Mouse (Mus musculus) adrenal gland, adult 2 months (tissue): ENCODE measurements around the gene Kif6. TPM values are rescaled to one million over a fixed set of nuclear protein-coding genes. Genes with fewer than 3 reads are reported as not detected.

Experiments used
- DNase-seq: peaks from one replicate; pipeline ENCODE4 v3.0.0; 2021
- polyA plus RNA-seq: library from polyadenylated mRNA; depleted of rRNA; stranded (reverse); fragments of >200 nt; gene quantifications from 2 replicates; pipeline ENCODE4 v1.2.3, GENCODE M21; 2012
- total RNA-seq, 2 experiments: library from RNA; stranded (reverse); gene quantifications; 2 replicates each; pipeline ENCODE4 v1.2.3; 2021

Kif6 gene
- total and polyA plus RNA-seq, 3 experiments, result 0.08 to 0.55 (median 0.35) TPM

DNA sequence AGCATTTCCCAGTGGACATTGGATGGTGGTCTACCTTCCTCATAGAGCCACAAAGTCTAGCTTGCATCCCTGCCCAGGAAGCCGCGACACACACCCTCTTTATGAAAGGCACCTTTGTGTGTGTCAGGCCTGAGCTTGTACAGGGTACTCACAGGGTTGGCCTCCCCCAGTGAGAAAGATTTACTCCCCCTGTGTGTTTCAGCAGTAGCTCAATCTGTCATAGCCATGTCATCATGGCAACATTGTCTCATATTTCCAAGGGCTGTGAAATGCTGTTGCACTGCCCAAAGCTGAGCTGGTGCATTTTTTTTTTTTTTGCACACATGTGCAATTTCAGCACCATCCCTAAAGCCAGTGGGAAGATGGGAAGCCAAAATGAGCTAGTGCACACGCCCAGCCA is 224.3 kb downstream of the Kif6 start:
- DNase-seq, result no peak

DNA sequence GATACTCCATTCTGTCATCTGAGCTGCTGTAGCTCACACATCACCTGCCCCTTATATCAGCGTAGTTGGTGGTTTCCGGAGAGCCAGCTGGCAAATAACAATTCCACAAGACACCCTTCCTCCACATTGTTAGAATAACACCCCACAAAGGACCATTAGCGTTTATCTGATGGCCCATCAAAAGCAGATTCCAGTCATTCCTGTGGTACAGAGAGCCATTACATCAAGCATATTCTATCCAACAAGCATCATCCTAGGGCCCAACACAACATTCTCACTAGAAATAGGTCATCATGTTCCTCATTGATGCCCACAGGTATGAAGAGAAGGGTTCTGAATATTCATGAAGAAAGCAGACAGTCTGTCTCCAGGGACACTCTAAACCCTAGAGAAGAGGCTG is 236.3 kb downstream of the Kif6 start:
- DNase-seq, result no peak

DNA sequence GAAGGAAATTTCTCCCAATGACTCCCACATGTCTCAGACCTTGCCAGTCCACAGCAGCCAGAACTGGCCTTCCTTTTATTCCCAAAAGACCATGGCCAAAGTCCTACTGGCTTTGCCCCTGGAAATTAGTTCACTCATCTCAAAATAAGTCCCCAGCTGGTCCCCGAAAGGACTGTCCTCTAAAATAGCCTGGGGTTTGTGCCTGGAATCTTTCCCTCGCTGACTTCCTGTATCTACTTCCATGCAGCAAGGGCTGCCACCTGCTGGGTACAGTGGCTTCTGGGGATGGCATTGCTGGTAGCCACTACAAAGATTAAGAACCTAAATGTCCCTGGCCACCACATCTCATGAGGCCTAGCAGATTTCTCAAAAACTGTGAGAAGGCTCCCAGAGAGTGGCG is 237.2 kb downstream of the Kif6 start:
- DNase-seq, result no peak

DNA sequence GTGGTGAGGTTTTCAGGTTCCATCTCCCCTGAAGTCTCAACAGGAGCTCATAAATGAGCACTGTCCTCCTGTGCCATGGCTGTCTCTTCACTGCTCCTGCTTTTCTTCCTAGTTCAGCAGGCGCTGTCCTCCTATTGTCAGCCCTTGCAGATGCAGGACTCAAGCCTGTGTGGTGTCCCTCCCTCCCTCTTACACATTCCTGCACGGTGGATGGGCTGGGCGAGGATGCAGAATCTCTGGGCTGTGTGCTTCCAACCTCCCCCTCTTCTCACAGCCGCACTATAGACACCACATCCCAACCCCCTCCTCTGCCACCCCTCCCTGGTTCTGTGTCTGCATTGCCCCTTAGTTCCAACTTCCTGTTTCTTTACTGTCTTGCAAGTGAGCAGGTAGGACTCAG is 240.8 kb downstream of the Kif6 start:
- no peak for DNase-seq

DNA sequence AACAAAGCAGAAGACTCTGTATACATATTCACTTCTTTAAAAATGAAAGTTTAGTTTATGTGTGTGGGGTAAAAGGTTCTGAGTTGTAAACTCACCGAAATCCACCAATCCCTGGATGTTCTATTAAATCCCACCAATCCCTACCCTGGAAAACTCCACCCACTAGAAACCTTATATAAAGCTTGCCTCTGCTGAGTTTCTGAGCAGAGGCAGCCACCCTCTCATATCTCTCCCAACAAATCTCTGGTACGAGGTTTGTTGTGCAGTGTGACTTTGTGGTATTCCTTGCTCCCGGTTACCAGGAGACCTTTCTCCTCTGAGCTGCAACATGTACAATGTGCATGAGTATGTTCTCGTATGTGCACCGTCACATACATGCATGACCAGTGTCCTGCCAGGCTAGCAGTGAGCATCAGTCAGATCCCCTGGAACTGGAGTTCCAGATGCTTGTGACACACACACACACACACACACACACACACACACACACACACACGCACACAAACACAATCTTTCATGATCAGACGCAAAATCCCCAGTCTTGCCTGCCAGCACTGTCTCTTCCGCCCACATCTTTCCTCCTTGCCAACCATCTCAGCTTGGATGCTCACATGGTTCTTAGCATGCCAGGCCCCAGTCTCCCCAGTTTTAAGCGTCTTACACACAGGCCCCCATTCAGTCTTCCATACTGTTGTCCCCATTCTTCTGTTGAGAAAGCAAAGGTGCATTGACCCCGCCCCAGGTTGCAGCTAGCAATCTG is 245.3 kb downstream of the Kif6 start:
- no peak for DNase-seq

DNA sequence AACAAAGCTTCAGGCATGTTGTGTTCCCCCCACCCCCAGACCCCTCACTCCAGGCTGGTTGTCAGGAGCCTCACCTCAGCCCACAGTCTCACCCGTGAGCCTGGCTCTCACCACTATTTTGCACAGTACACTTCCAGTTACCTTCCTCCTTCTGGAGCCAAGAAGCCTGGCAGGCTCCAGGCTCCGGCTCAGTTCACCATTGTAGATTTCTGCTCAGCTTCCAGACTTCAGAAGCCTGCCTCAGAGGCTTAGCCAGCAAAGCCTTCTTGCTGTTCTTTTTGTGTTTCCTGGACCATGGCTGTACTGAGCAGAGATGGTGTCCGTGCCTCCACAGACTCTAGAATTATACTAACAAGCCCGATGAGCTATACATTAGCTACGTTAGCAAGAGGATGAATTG is 248.7 kb downstream of the Kif6 start:
- no peak for DNase-seq

DNA sequence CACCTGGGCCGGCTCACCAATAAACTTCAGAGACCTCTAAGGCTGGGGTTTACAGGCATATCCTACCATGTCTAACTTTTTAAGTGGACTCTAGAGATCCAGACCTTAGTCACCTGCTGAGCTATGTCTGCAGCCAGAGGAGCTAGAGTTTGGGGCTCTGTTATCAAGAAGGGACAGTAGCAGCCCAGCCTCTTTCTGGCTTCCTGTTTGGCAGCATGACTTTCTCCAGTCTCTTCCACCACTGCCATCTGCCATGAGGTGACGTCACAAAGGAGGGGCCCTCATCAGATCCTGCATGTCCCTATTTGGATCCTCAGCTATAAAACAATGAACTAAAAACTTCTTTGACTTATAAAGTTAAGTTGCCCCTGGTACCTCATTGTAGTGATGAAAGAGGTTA is 250.7 kb downstream of the Kif6 start:
- DNase-seq, result no peak

DNA sequence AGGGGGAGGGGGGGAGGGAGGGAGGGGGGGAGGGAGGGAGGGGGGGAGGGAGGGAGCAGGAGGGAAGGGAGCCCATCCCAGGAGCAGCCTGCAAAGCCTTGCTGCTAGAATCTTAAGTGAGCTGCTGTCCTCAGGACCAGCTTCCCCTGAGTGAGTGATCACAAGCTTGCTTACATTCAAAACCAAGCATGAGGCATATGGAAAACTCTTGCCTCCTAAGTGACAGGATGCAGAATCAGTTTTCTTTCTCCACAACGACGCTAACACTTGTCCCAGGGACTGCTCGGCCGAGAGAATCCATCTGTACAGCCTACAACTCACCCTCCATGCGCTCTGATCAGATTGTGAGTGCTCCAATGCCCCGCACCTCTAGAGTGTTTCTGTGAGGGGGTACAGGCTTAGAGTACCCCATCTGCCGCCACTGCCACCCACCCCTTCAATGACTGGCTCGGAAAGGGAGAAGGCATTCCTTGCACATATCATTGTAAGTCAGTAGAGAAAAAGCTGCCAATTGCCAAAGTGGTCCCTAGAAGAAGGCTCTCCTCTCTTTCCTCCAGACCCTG is 251.8 kb downstream of the Kif6 start:
- DNase-seq, result no peak

DNA sequence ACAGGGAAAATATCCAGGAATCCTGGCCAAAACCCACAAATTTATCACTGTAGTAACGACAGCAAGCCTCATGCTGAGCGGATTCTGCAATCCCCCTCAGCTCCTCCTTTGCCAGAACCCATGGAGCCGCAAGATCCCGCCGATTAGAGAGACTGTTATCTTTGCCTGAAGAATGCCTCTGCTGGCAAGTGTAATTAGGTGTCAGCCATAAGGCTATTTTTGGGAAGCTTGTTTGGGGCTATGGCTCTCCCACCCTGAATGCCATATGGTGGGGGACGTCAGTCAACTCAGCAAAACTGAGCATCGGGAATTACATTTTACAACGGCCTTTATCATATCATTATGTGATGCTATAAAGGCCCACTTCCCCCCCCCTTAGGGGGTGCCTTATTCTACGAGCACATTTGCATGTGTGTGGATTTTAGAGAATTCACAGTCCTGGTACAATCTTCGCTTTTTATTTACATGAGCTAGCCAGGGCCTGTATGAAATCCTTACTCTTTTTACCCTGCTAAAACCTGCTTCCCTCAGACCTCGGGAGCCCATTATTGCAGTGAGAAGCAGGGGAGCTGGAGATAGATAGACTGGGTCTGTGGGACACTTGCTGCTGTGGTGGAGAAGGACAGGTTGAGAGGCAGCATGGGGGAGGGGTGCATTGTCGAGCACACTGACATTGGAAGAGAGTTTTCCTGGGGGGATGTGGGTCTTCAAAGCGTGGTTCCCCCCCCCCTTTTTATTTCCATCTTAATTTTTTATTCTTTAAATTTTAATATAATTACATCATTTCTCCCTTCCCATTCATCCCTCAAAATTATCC is 252.6 kb downstream of the Kif6 start:
- no peak for DNase-seq

DNA sequence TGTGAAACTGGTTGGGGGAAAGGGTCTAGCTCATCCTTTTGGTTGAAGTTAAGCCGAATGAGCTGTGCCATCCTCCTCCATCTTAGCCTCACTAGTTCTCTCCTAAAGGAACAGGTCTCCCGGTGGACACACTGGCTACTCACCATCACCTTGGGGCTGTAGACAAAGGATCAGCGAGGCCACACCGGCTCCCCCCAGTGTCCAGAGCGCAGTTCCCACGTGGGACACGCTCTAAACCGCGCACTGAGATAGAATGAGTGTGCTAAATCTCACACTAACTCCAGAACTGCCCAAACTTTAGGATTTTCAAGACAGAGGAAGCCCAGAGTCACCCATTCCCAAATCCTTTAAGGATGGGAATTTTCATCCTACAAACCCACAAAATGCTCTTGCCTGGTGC is 254.3 kb downstream of the Kif6 start:
- no peak for DNase-seq

DNA sequence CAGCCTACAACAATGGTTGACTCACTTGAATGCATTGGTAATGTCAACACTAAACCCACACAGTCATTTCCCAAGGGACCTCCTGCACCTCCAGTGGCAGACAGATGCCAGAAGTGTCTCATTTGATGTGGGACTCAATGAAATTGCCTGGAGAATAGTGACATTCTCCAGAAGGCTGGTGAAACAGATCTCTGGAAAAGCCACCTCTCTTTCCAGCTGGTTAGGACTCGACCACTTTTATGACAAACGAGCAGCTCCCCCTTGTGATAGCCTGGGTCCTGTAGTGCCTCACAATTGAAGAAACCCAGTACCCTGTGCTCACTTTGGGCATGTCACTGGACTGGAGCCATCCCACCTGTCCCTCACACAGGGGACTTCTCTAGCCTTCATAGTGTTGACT is 257.4 kb downstream of the Kif6 start:
- no peak for DNase-seq

DNA sequence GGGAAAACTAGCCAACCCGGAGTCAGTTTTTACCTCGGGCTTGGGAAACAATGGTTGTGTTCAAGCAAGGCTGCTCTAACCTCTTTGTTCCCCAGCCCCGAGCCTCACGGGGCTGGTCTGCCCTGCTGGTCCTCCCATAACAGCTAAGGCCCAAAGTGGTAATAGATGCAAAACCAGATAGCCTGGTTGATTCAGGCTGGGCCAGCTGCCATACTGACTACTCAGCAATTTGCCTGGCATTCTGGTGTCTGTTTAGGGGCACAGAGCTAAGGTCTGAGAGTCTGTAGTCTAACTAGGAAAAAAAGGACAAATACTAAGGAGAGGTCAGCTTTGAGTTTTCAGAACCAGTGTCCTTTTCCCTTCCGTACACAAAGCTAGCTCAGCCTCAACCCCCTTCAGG is 259.8 kb downstream of the Kif6 start:
- DNase-seq, result no peak

DNA sequence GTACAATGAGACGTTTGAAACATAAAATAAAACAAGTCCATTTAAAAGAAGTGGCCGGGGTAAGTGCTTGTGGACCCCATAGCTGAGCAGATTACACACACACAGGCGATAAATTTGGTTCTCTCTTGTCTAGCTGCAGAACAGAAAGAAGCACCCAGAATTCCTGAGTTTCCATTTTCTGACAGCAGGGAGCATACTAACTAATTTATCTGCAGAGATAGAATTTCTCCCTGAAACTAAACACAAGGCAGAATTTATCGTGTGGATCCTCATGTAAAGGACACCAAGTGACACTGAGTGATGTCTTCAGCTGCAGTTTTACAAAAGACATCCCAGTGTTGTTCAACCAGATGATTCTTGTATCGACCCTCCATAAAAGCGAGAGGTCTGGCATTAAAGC is 260.5 kb downstream of the Kif6 start:
- DNase-seq, result no peak

DNA sequence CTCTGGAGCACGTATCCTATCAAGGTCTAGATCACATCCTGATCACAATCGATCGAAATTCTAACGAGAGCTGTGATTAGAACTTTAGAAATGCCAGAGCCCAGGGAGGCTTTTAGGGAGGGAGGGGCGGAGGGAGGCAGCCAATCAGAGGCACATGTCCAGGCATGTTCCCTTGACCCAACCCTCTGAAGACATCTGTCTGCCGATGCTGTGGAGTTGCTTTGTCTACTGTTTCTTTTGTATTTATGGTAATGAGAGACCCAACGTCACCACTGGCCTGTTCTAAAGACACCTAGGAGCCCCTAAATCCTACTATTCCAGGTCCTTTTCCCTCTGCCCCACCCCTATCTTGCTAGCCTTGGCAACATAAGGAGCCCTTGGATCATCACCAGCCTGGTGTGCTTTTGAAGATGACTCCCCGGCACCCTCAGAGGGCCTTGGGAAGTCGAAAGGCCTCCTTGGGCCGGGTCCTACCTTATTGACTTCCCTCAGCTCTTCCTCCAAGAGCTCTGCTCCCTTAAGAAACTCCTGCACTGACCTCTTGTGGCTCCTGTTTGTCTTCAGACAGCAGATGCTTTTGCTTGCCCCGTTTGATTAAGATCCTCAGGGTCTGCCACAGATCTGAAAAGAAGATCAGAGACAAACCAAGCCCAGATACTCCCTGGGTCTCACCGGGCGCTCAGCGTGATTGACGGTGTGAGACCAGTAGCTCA is 261.2 kb downstream of the Kif6 start:
- DNase-seq, result no peak

DNA sequence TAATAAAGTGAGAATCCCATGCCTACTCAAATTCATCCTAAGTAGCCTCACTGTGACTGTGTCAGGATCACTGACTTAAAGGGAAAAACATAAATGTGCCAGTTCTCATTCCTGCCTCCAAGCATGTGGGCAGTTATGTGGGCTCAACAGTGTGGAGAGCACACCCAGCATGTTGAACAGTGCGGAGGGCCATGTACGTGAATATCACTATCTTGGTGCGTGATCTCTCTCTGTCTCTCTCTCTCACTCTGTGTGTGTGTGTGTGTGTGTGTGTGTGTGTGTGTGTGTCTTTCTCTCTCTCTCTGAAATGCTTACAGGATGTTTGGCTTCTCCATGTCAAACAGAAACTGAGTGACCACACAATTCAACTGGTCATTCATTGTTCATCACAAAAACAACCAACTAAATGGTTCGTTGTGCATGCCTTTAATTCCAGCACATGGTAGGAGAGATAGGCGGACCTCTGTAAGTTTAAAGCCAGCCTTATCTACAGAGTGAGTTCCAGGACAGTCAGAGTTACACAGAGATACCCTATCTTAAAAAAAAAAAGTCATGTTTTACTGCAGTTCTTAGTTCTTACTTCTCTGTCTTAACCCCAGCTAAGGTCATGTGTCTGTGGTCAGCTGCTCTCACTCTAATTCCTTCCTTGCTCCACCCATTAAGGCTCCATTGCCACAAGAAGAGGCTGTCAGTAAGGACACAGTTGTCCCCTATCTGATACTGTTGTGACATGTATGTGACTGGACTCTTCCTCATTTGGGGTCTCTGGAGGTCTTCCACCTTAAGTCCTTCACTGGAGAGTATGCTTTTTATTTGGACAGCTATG is 266.2 kb downstream of the Kif6 start:
- DNase-seq, result no peak

DNA sequence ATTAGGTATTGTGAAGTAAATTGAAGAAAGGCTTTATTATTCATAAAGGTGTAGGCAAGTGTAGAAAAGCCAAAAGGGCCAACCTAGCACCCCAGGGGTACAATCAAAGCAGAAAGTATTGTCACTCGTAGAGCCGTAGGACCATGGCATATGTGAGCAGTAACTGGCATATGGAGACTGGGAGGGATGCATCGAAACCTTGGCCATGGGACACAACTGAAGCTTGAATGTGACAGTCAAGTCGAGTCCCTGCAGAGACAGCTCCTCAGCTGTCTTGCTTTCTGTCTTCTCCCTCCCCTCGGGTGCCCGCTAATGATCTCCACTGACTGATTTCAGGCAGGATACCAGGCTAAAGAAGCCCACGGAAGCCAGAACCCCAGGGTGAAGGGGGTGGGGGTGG is 266.9 kb downstream of the Kif6 start:
- no peak for DNase-seq

DNA sequence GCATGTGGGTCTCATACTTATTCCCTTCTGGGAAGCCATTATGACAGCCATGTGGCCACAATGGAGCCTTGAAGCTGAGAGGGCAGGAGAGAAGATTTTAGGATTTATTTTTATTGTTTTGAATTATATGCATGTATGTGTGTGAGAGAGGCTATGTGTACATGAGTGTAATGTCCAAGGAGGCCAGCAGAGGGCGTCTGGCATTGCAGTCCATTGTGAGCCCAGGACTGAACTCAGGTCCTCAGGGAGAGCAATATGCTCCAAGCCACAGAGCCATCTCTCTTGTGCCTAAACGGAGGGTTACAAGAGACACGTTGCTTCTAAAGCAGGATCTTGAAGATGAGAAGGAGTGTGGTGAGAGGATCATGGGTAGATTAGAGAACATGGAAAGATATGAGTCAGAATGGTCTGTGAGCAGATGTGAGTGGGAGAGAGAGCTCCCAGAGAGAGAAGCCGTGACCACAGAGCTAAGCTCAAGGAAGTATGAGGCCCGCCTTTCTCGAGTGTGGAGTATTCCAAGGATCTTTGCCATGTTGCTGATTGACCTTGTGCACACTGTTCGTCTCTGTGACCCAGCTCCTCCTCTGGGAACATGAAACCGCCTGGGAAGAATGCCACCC is 268.3 kb downstream of the Kif6 start:
- DNase-seq, result no peak

DNA sequence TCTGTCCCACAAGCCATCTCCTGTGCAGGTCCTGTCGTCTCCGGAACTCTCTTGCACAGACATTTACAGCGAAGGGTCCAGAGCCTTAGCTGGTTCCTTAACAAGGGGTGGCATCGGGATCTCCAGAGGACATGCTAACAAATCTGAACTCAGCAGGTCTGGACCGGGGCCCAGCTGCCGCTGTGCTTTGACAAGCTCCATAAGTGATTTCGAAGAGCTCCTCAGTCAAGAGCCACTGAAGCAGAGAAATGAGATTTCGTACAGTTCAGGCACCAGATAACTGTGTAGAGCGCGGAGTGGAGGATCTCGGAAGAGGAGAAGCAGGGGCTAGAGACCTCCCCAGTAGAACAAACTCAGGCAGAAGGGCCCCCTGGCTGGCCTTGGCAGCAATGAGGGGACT is 270.1 kb downstream of the Kif6 start:
- no peak for DNase-seq

DNA sequence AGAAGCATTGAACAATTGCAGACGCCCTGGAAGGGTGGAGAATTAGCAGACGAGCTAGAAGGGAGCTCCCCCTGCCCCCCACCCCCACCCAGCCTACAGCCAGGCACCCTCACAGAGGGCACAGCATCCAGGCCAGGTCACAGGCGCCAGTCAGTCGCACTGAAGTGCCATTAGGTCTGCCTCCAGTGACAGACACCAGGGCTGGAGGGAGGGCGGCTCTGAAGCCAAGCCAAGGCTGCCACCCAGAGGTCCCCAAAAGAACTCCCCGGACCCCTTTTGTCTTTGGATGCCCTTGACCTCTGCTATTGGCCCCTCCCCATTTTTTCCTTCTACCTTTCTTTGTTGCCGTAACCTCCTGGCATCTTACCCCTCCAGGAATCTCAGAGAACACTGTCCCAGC is 274.7 kb downstream of the Kif6 start:
- DNase-seq, result no peak

DNA sequence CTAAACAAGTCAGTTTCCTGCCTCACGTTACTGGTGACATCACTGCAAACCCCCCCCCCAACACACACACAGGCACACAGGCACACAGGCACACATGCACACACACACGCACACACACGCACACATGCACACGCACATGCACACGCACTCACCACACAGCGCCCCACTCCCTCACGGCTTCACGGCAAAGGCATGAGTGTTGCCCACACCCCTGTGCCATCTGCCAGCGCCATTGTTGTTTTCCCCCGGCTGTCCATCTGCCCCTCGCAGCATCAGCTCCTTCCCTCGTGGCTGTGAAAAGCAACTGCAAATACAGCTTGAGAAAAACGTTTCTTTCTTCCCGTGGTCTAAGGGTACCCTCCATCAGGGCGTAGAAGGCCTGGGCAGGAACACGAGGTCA is 275.9 kb downstream of the Kif6 start:
- no peak for DNase-seq

DNA sequence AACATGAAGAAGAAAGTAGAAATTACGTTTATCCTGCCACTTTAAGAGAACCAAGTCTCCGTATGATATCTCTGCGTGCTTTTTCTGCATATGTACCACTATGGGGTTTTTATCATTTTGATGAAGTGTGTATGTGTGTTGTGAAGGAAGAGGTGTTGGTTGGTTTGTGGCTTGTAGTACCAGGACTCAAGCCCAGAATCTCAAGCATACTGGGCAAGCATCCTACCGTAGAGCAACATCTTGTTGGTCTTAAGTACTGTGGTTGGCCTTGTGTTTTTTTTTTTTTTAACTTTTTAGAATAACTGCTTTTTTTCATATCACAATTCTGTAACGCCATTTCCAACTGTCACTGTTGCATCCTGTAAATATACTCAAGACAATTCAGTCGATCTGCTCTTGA is 277.5 kb downstream of the Kif6 start:
- no peak for DNase-seq
